Mouse (Mus musculus) testis, adult 2 months (tissue): ENCODE measurements around the gene Ehmt2.

Experiments
- CTCF ChIP-seq: fragments of 200-500 bp; IDR thresholded peaks from 2 replicates; pipeline ENCODE4 v1.5.1; 2012; ENCODE audit warnings: low read depth, mild to moderate bottlenecking, inconsistent platforms, low read length, moderate library complexity; ENCODE audit not compliant: control insufficient read depth, insufficient read depth, insufficient replicate concordance
- POLR2A ChIP-seq: fragments of 200-500 bp; IDR thresholded peaks from 2 replicates; pipeline ENCODE4 v1.6.1; 2012; ENCODE audit warnings: low read depth, mild to moderate bottlenecking, inconsistent platforms, low read length, moderate library complexity; ENCODE audit not compliant: control insufficient read depth

DNA sequence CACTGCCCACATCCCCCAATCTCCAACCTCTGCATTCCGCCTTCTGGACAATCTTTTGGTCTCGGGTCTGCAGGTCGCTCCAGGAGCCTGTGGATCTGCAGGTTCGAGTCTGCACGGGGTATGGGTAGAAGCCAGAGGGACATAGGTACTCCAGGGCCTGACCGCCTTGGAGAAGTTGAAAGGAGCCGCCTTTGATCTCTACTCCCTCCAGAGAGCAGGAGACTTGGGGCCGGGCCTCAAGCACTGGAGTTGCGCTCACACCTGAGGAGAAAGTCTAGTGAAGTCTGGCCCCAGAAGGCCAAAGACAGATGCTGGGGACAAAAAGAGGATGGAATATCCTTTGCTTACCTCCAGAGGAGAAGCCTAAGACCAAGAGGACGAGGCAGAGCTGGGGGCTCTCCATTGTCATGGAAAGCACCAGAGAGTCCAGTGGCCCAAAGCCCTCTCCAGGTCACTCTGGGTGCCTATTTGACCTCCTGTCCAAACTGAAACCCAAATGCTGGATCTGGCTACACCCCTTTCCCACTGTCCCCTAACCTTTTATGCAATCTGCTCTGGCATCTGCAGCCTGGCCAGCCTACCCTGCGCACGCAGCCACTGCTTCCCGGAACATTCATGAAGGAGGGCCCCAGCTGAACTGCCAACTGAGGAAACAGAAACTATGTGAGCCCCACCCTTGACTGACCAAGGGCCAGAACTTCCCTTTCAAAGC lies 36.4 kb upstream of the Ehmt2 start:
- TF ChIP-seq CTCF (no peak), POLR2A (no peak)
